Mouse (Mus musculus) spleen, postnatal 4 days (tissue): Measurements from ENCODE around the gene Rhot2.

ENCODE experiments used
- DNase-seq, 2 experiments: peaks; one replicate each; pipeline ENCODE4 v3.0.0; 2022; ENCODE audit warnings: low spot score in 2 of 2

The Rhot2 gene

DNA sequence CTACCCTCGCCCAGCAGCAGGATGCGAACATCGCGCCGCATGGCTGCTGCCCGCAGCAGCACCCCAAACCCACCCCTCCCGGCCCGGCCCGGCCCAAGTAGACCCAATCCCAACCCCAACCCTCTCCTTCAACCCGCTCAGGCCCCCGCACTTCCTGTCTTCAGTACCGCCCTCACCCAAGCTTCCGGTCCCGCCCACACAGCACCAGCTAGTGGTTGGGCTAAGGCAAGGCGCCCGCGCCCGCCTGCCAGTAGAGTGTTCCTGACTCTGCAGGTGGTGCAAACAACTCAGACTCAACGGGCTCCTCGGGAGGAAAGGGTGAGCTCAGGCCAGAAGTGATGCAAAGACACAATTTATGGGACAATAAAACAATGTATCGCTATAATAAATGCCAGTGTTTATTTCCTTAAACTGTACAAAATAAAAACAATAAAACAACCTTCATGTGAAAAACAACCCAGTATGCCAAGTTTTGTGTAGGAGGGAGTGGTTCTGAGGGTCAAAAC lies at the start of gene Rhot2:
Gene Rhot2, minus strand, starts transcription at position 456 of the 506 bp plus-strand sequence.
- peak; percentile 93 to 96 for DNase-seq

GRCm38 (mm10) chr17:25893975-25894617 lies 49.4 kb upstream of the Rhot2 start:
- peak; percentile 68 to 83 for DNase-seq

- DNase-seq: no peak
Observed at GRCm38 (mm10) chr17:25888837-25889236, 44.2 kb upstream of the Rhot2 start.

DNA sequence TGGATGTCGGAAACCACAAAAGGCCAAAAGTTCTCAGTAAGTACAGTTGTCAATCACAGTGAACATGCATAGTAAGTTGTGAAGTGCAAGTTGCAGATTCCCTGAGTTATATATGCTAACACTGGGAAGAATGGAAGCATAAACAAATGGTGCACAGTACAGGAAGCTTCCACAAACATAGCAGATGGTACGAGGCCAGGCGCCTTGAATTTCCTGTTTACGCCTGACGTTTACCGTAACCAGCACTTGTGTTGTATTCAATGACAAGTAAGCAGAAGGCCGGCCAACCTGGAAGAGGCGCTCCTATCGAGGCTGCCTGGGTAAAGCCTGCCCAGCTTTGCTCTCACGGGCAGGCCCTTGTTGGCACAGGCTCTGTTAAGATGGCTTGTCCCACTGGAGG lies 42.8 kb upstream of the Rhot2 start:
- no peak for DNase-seq

DNA sequence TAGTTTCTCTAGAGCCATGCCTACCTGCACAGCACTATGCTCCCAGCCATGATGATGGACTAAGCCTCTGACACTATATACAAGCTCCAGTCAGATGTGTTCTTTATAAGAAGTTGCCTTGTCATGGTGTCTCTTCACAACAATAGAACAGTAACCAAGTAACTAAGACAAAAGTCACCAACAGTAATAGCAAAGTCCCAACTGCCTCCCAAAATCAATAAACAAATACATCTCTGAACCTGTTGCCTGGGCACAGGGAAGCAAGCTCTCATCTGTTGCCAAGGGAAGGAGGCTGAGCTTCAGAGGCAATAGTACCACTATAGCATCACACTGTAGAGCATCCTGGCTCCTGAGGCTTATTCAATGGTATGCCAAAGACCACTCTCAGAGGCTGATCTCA lies 42.2 kb upstream of the Rhot2 start:
- DNase-seq: no peak

- DNase-seq: peak in 1 of 2 experiments; percentile 43
Observed at GRCm38 (mm10) chr17:25885636-25886035, 41.0 kb upstream of the Rhot2 start.

- no peak for DNase-seq
Observed at GRCm38 (mm10) chr17:25883824-25884223, 39.2 kb upstream of the Rhot2 start.

DNA sequence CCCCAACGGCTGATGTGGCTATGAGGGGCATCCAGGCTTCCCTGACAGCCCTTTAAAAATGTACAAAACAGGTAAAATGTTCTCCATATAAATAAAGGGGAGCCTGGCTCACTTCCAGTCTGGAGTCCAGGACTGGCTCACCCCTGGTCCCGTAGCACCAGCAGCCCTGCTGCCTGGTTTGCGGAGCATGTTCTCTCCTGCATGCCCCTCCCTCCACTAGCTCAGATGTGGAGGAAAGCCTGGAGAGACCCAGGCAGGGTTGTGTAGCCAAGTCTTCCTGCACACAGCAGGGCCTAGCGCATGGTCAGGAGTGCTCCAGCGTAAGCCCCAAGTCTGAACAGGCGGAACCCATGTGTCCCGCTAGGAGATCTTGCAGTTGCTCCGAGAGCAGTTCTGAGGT lies 38.6 kb upstream of the Rhot2 start:
- DNase-seq: peak in 1 of 2 experiments; percentile 56

- DNase-seq: peak in 1 of 2 experiments; percentile 63
Observed at GRCm38 (mm10) chr17:25882306-25882705, 37.7 kb upstream of the Rhot2 start.

GRCm38 (mm10) chr17:25881691-25882090 lies 37.0 kb upstream of the Rhot2 start:
- DNase-seq: no peak

- no peak for DNase-seq
Observed at GRCm38 (mm10) chr17:25880913-25881641, 36.4 kb upstream of the Rhot2 start.

GRCm38 (mm10) chr17:25880196-25880910 lies 35.7 kb upstream of the Rhot2 start, which contains the start of gene Wfikkn1:
Gene Wfikkn1, minus strand, starts transcription at chr17:25880858.
- no peak for DNase-seq

DNA sequence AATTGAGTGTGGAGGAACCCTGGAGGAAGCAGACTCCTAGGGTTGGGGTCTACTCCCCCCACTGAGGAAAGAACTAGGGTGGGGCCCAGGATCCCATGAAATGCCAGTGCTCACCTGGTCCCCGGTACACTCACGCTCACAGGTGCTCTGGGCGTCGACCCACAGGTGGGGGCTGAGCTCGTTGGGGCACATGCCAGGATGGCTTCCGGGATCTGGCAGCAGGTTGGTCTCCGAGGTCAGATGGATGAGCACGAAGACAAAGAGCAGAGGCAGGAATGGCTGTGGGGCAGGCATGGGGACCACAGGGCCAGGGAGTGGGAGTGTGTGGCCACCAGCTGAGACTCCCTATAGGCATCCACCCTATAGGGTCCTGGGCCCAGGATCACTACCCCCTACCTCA lies 35.1 kb upstream of the Rhot2 start:
- DNase-seq: peak in 1 of 2 experiments; percentile 60

- DNase-seq: peak in 1 of 2 experiments; percentile 65
Observed at GRCm38 (mm10) chr17:25879261-25879660, 34.6 kb upstream of the Rhot2 start.

DNA sequence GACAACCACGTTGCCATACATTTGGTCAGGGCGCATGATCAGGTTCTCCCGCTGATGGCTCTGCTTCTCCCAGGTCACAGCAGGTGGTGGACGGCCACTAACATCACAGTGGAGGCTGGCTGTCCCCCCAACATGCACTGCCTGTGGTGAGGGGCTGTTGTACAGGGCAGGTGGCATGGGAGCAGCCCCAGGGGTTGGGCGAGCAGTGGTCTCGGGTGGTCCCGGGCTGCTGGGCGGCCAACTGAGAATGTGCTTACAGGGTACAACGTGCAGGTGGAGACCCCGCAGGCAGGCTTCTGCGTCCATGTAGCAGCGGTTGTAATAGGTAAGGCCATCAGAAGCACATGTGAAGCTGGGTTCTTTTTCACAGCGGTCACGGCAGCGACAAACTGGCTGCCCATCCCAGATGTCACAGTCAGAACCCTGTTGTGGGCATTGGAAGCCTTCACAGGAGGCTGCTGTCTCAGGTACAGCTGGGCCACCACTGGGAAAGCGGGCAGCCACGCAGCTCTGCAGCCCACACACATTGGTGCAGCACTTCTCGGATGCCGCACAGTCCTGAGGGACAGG lies 34.0 kb upstream of the Rhot2 start:
- no peak for DNase-seq

GRCm38 (mm10) chr17:25877741-25878610 lies 33.3 kb upstream of the Rhot2 start:
- DNase-seq: no peak

- no peak for DNase-seq
Observed at GRCm38 (mm10) chr17:25877025-25877424, 32.4 kb upstream of the Rhot2 start.

- no peak for DNase-seq
Observed at GRCm38 (mm10) chr17:25876347-25876915, 31.8 kb upstream of the Rhot2 start.

GRCm38 (mm10) chr17:25875171-25876136 lies 30.8 kb upstream of the Rhot2 start:
- DNase-seq: peak; percentile 87 to 94
